Mouse (Mus musculus) layer of hippocampus, adult 9-10 months (tissue): ENCODE results near the gene C130032M10Rik.
A peak's percentile ranks its signal among the peaks of the same experiment; 100 is the strongest.

Experiments used
- DNase-seq: peaks from one replicate; pipeline ENCODE4 v3.0.0; 2022; ENCODE audit warnings: low spot score

Gene C130032M10Rik

DNA sequence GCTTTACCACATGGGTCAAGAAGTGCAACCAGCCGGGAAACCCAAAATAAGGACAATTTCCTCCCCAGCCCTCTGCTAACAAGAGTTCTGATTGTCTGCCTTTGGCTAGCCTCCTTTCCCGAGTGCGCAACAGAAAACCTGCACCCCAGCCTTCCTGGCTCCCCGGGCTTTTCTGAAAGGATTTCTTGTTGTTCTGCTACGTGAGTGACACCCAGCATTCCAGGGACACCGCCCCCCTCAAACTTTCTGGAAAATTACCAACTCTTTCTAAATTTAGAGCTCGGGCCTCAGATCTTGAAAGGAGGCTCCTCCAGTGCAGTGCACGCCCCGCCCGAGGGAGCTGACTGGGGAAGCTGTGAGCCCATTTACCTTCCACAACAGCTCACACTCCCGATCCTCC is at the start of gene C130032M10Rik:
C130032M10Rik (plus strand) TSS at position 334 of the 400 bp plus-strand sequence.
- DNase-seq, result no peak

DNA sequence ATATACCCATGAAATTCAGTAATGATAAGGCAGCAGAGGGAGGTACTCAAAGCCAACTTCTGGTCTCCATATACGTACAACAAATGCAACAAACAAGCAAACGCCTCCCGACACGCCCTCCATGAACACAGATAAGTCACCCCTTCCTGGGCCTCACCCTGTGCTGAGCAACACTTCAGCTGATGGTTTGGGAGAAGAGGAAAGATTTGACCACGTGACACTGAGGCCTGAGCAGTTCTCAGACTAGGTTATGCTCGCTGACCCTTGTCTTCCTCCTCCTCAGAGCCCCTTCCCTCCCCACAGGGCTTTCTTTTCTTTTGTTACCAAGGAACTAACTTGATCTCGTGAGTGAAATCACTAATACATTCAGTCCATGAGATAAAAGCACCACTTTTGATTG is 48.6 kb upstream of the C130032M10Rik start:
- no peak for DNase-seq

DNA sequence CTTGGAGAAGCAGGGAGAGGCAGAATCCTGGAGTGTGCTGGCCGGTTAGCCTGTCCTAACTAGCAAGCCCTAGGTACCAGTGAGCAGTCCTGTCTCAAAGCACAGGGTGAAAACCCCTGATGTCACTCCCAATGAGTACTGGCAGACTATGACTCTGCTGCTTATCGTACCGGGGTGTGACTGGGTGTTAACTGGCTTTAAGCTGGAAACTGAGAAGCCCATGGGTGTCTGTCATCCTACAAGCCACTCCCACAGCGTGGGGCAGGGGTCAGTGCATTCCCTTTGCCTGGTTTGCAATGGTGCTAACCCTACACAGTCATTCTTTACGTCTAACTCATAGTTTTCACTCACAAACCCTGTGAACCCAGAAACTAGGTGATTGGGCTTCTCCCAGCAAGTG is 47.3 kb upstream of the C130032M10Rik start:
- DNase-seq, result no peak

GRCm38 (mm10) chr9:114468701-114469100 is 46.8 kb upstream of the C130032M10Rik start:
- no peak for DNase-seq

DNA sequence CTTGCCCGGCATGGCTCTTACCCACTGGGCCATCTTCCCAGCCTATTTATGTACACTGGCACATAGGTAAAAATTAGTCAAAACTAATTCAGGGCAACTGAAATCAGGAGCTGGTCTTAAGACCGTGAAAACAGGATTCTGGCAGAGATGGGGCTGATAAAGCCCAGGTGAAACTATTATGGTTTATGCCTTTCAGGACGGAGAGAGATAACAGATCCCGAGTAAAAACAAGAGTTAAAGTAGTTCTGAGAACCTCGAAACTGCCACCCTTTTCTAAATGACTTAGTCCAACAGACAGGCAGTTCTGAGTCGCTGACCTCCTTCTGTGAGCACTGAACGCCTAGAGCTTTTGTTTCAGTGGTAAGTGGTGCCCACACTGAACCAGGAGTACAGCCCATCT is 43.6 kb upstream of the C130032M10Rik start:
- DNase-seq, result no peak

DNA sequence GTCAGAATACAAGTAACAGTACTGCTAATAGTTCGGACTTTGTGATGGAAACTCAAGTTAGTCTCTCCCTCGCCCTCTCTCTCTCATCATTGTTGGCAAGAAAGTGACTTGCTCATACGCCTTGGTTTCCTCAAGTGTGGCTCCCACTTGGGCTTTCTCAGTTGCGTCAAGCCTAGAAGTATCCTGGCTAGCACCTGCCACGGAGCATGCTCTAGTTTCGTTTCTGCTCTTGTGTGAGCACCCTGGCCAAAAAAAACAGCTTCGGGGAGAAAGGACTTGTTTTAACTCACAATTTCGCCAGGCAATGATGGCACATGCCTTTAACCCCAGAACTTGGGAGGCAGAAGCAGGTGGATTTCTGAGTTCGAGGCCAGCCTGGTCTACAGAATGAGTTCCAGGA is 38.5 kb upstream of the C130032M10Rik start:
- no peak for DNase-seq

DNA sequence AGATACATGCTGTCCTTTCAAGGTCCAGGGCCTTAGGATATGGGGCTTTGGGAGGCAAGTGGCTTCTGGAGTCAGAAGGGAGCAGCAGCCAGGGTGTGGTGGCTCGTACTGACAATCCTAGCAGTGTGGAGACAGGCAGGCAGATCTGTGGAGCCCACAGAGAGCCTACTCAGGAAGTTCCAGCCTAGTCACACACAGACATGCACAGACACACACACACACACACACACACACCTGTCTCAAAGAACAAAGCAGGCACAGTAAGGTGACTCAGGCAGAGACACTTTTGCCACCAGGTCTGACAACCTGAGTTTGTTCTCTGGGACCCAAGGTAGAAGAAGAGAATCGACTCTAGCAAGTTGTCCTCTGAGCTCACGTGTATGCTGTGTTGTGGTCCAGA is 34.6 kb upstream of the C130032M10Rik start:
- DNase-seq, result no peak

- DNase-seq, result no peak
Measured at GRCm38 (mm10) chr9:114484771-114485170, 30.7 kb upstream of the C130032M10Rik start.

DNA sequence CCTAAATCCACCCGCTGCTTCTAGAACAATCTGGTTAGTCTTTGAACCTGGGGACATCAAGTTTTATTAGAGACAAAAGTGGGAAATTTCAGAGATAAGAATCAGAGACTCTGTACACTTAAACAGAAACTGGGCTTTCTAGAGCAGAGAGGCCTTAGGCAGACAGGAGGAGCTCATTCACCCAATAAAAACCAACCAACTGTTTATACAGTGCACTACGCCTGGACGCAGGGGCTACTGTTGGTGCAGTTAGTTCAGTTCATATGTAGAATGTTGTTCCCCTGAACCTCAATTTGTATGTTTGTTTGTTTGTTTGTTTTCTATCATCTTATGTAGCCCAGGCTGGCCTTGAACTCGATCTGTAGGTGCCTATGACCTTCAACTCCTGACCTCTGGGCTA is 28.7 kb upstream of the C130032M10Rik start:
- no peak for DNase-seq

GRCm38 (mm10) chr9:114487481-114488258 is 27.8 kb upstream of the C130032M10Rik start:
- DNase-seq, result no peak

DNA sequence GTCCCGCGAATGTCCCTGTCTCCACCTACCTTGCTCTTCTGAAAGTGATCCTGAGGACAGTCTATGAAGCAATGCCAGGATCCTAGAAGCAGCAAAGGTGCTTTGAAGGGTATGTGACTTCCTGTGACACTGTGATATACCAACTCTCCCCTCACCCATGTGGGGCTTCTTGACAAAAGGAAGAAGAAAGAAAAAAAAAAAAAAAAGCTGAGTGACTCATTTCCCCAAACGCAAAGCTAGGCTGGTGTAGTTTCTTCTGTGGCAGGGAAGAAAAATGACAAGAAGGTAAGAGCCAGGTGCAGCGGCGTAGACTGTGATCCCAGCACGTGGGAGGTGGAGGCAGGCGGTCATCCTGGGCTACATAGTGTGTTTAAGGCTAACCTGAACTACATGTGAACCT is 19.0 kb upstream of the C130032M10Rik start:
- DNase-seq, result no peak

GRCm38 (mm10) chr9:114498218-114498617 is 17.3 kb upstream of the C130032M10Rik start:
- peak; percentile 48 for DNase-seq

- peak; percentile 33 for DNase-seq
Measured at GRCm38 (mm10) chr9:114499783-114500515, 15.5 kb upstream of the C130032M10Rik start.

DNA sequence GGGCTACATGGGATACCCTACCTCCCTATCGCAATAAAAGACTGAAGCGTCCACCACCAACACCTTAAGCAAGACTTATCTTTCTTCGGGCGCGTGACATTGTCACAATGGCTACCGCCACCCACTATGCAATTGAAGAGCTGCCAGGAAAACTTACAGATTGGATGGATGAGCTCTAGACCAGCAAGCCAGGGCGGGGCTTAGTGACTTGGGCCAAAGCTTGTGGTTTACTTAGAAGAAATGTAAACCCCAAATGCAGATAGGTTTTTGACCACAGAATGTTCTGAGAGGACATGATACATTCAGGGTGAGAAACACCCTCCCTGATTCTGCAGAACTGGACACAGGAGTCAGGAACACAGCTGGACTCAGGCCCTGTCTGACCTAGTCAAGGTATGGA is 14.4 kb upstream of the C130032M10Rik start:
- DNase-seq, result no peak

DNA sequence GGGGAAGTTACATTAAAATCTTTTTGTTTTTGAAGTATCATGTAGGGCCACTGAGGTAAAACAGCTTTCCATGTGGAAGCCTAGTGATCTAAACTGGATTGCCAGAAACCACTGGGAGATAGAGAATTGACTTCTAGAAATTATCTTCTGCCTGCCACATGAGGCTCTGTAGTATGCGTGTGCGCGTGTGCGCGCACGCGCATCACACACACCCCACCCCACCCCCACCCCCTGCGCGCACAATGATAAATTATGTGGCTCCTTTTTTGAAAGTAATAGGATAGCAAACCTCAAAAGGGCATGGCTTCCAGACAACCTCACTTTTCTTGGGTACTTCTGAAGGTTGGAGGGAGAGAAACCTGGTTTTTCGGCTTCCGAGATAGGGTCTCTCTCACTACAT is 13.6 kb upstream of the C130032M10Rik start:
- DNase-seq, result no peak

DNA sequence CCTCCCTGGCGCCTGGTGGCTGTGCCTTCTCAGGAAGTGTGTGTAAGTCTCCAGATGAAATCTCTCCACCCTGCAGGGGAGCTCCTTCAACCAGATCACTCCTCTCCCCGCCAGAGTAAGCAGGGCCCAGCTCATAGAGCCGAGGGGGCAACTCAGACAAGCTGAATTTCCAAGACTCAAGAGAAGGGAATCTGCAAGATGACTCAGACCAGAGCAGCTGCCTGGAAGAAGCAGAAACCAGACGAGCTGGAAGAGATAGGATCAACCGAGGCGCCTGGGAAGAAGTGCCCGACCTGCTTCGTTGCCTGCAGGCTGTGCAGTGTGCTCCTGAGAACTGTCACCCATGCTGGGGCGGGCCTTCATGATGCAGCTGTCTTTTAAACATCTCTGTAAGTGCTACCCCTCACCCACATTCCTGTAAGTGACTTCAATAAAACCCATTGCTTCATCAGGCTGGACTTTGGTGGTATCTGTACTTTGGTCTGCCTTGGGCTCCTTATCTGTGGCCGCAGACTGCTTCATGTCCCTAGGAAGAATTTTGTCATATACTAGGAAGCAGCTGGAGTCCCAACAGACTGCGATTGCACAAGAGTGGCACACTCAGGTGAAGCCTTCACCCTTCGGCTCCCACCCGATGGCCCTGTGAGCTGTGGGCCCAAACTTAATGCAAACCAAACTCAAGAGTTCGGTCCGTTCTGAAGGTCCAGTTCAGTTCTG is 12.6 kb upstream of the C130032M10Rik start:
- no peak for DNase-seq

DNA sequence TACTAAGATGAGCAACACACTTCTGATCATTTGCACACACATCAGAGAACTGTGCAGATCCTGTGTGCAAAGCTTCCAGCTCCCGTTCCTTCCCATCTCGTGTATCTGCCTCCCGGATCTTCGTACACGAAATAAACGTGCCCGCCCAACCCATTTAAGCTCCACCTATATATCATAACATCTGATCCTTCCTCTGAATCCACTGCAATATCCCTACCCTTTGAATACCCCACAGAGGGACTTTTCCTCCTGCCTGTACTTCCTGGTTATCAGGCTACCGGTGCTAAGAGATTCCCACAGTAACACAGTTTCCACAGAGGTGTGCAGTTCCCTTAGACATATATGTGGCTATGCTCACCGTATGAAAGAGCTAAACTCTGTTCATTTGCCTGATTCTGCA is 10.7 kb upstream of the C130032M10Rik start, which contains the start of gene Ccr4:
Ccr4 (minus strand) TSS at position 101 of the 400 bp plus-strand sequence.
- no peak for DNase-seq

DNA sequence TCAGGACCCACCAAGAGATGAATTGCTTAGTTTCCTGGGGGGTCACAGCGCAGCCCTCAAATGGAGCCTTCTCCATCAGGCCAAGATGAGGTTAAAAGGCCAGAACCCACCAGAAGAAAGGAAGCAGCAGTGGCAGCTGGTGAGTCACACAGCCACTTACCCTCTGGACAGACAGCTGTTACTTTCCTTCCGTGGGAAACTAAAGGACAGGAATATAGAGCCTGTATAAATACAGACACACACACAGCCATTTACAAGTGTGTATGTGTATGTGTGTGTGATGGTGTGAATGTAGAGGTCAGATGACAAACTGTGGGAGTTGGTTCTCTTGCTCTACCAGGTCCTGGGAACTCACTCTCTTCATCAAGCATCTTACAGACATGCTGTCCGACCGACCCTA is 8.9 kb upstream of the C130032M10Rik start:
- DNase-seq, result no peak

DNA sequence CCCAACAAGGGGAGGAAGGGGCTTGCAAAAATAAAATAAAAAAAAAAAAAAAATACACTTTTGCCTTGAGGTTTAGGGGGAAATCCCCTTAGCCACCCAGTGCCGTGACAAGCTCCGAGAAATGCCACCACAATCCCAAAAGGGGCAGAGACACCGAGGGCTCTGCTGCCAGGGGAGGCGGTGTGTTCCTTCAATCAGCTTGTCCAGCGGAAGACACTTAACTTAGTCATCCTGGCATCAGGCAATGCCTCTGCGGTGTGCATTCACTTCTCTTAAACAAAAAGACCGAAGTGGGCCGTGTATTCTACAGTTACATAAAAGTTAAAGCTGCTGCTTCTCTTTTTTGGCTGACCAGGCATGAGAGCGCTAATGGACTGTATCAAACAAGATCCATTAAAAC is 8.1 kb upstream of the C130032M10Rik start:
- no peak for DNase-seq

- no peak for DNase-seq
Measured at GRCm38 (mm10) chr9:114509785-114510184, 5.7 kb upstream of the C130032M10Rik start.

DNA sequence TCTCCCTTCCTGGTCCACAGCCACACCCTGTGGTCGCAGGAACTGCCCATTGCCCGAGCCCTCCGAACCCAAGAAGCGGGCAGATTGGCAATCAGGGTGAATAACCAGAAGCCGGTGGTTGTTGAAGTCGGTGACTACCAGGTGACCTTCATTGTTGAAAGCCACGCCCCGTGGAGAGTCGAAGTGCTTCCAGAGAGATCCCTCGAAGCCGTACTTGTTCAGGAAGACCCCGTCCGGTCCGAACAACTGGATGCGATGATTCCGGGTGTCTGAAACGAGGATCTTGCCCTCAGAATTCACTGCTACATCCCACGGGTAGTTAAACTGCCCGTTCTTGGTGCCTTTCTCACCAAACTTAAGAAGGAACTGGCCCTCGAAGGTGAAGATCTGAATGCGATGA is 2.7 kb upstream of the C130032M10Rik start:
- no peak for DNase-seq

- no peak for DNase-seq
Measured at GRCm38 (mm10) chr9:114517924-114518497, 2.5 kb downstream of the C130032M10Rik start.
